Mouse (Mus musculus) adrenal gland, postnatal 10 days (tissue): ENCODE data around the gene AC161166.1. TPM values are rescaled to one million over a fixed set of nuclear protein-coding genes. Genes with fewer than 3 reads are reported as not detected.
"Not testable (repeated sequence)": the region's sequence is repeated elsewhere in the genome, so short reads cannot be mapped to it uniquely, and the experiment has no call there.

Experiments
- DNase-seq: peaks from one replicate; pipeline ENCODE4 v3.0.0; 2021; ENCODE audit warnings: mixed read lengths
- total RNA-seq, 2 experiments: library from RNA; stranded (reverse); gene quantifications; 2 replicates each; pipeline ENCODE4 v1.2.3; 2021

AC161166.1 gene
- total RNA-seq, 2 experiments from 2014 or later, result not detected

- peak; percentile 42 for DNase-seq
These were observed 13.6 kb upstream of the AC161166.1 start for GRCm38 (mm10) chr7:24525686-24526420.

GRCm38 (mm10) chr7:24524978-24525377 lies 12.7 kb upstream of the AC161166.1 start:
- DNase-seq, result no peak

- no peak for DNase-seq
These were observed 11.5 kb upstream of the AC161166.1 start for GRCm38 (mm10) chr7:24523723-24524122.

- no peak for DNase-seq
These were observed 10.6 kb upstream of the AC161166.1 start for GRCm38 (mm10) chr7:24522805-24523204.

GRCm38 (mm10) chr7:24520054-24520453 lies 7.8 kb upstream of the AC161166.1 start:
- DNase-seq, result not testable (repeated sequence)

GRCm38 (mm10) chr7:24519130-24519529 lies 6.9 kb upstream of the AC161166.1 start:
- DNase-seq, result no peak

GRCm38 (mm10) chr7:24517654-24518053 lies 5.4 kb upstream of the AC161166.1 start:
- DNase-seq, result no peak

GRCm38 (mm10) chr7:24517077-24517476 lies 4.8 kb upstream of the AC161166.1 start:
- DNase-seq, result no peak

- not testable (repeated sequence) for DNase-seq
These were observed 4.1 kb upstream of the AC161166.1 start for GRCm38 (mm10) chr7:24516319-24516718.

- no peak for DNase-seq
These were observed 4.5 kb downstream of the AC161166.1 start for GRCm38 (mm10) chr7:24507726-24508114.

- peak; percentile 93 for DNase-seq
These were observed 5.2 kb downstream of the AC161166.1 start, which contains the start of gene Zfp428 for GRCm38 (mm10) chr7:24506838-24507725. TSS of gene Zfp428 (plus strand) at chr7:24507006.

- DNase-seq, result peak; percentile 73
These were observed 5.8 kb downstream of the AC161166.1 start for GRCm38 (mm10) chr7:24506476-24506837.

- peak; percentile 35 for DNase-seq
These were observed 6.2 kb downstream of the AC161166.1 start for GRCm38 (mm10) chr7:24506065-24506459.

- DNase-seq, result no peak
These were observed 6.7 kb downstream of the AC161166.1 start for GRCm38 (mm10) chr7:24505447-24506064.

GRCm38 (mm10) chr7:24504868-24505267 lies 7.4 kb downstream of the AC161166.1 start:
- DNase-seq, result no peak

- DNase-seq, result no peak
These were observed 8.3 kb downstream of the AC161166.1 start for GRCm38 (mm10) chr7:24504004-24504403.

GRCm38 (mm10) chr7:24501492-24501891 lies 10.8 kb downstream of the AC161166.1 start:
- no peak for DNase-seq

- peak; percentile 48 for DNase-seq
These were observed 11.3 kb downstream of the AC161166.1 start for GRCm38 (mm10) chr7:24500929-24501328.

- no peak for DNase-seq
These were observed 12.2 kb downstream of the AC161166.1 start for GRCm38 (mm10) chr7:24499856-24500577.

- no peak for DNase-seq
These were observed 24.0 kb downstream of the AC161166.1 start for GRCm38 (mm10) chr7:24488303-24488702.

- DNase-seq, result no peak
These were observed 24.9 kb downstream of the AC161166.1 start for GRCm38 (mm10) chr7:24487403-24487802.

- DNase-seq, result no peak
These were observed 25.6 kb downstream of the AC161166.1 start for GRCm38 (mm10) chr7:24486654-24487130.
